Mouse (Mus musculus): ENCODE results near the gene Cramp1l.

The Cramp1l gene

GRCm38 (mm10) chr17:25015655-25016291, at the start of gene Cramp1l, which contains the start of gene Ift140:
Cramp1l (minus strand) TSS chr17:25015788.
Ift140 (plus strand) TSS chr17:25016085.
- DNase-seq = peak; percentile 99 to 100

- DNase-seq = peak; percentile 44 to 45
Observed at GRCm38 (mm10) chr17:25065189-25065588, 49.6 kb upstream of the Cramp1l start.

GRCm38 (mm10) chr17:25064351-25064750, 48.8 kb upstream of the Cramp1l start:
- DNase-seq = peak; percentile 73 to 83

- DNase-seq = peak in 1 of 2 experiments; percentile 45
Observed at GRCm38 (mm10) chr17:25063872-25064271, 48.3 kb upstream of the Cramp1l start.

GRCm38 (mm10) chr17:25063261-25063660, 47.7 kb upstream of the Cramp1l start:
- DNase-seq = no peak

GRCm38 (mm10) chr17:25057041-25057440, 41.5 kb upstream of the Cramp1l start:
- DNase-seq = no peak

GRCm38 (mm10) chr17:25053274-25053673, 37.7 kb upstream of the Cramp1l start:
- DNase-seq = no peak

- DNase-seq = no peak
Observed at GRCm38 (mm10) chr17:25047143-25047542, 31.6 kb upstream of the Cramp1l start.

- no peak for DNase-seq
Observed at GRCm38 (mm10) chr17:25045281-25045680, 29.7 kb upstream of the Cramp1l start.

- no peak for DNase-seq
Observed at GRCm38 (mm10) chr17:25044879-25045278, 29.3 kb upstream of the Cramp1l start.

GRCm38 (mm10) chr17:25036183-25036582, 20.6 kb upstream of the Cramp1l start:
- DNase-seq = peak; percentile 21 to 69

GRCm38 (mm10) chr17:25016292-25017132, 924 bp upstream of the Cramp1l start:
- DNase-seq = peak; percentile 85 to 86

- peak; percentile 31 to 65 for DNase-seq
Observed at GRCm38 (mm10) chr17:25014841-25015570, 582 bp downstream of the Cramp1l start.

- DNase-seq = peak; percentile 19 to 65
Observed at GRCm38 (mm10) chr17:25013606-25014501, 1.7 kb downstream of the Cramp1l start.

GRCm38 (mm10) chr17:25007480-25007879, 8.1 kb downstream of the Cramp1l start:
- no peak for DNase-seq

GRCm38 (mm10) chr17:25005102-25005501, 10.5 kb downstream of the Cramp1l start:
- DNase-seq = peak in 1 of 2 experiments; percentile 16

- no peak for DNase-seq
Observed at GRCm38 (mm10) chr17:24994721-24995120, 20.9 kb downstream of the Cramp1l start.

GRCm38 (mm10) chr17:24987221-24987620, 28.4 kb downstream of the Cramp1l start:
- no peak for DNase-seq

- no peak for DNase-seq
Observed at GRCm38 (mm10) chr17:24960852-24961715, 54.5 kb downstream of the Cramp1l start.

GRCm38 (mm10) chr17:24960135-24960851, 55.3 kb downstream of the Cramp1l start, which contains the start of gene Jpt2:
Jpt2 (minus strand) TSS chr17:24960689.
- DNase-seq = peak; percentile 99
